In genomic region chr13:4244861-4245559, GRCm38 (mm10) we compare ENCODE assay signal across 7 mouse cellular contexts. TPM values are rescaled to one million over a fixed set of nuclear protein-coding genes. Genes with fewer than 3 reads are reported as not detected.
DNase-seq lines count a peak whose midpoint lies in the region; ATAC-seq and TF ChIP-seq lines count a peak whose summit lies in the region.

No protein-coding gene starts in this region.

- H3K36me3 ChIP-seq in ES-Bruce4 (ENCODE audit: control insufficient read depth, insufficient read depth, low read length, poor library complexity, severe bottlenecking): no peaks in the 10 kb centered on the region
- H3K36me3 ChIP-seq in forebrain, embryonic 15.5 days: no peaks in the 10 kb centered on the region
- H3K36me3 ChIP-seq in kidney, postnatal 0 days (ENCODE audit: insufficient read depth, low read length): no peaks in the 10 kb centered on the region
- no peaks in the 10 kb centered on the region for H3K36me3 ChIP-seq in stomach, embryonic 14.5 days (ENCODE audit: control insufficient read depth, insufficient read depth, low read length)

- no peaks in the 10 kb centered on the region; the same call in 1 of the 2 replicates for H3K27me3 ChIP-seq in ES-Bruce4 (ENCODE audit: control insufficient read depth, insufficient read depth, low read length, poor library complexity, severe bottlenecking)
- no peaks in the 10 kb centered on the region for H3K27me3 ChIP-seq in forebrain, embryonic 15.5 days
- H3K27me3 ChIP-seq in kidney, postnatal 0 days (ENCODE audit: insufficient read depth, low read length): no peaks in the 10 kb centered on the region
- H3K27me3 ChIP-seq in stomach, embryonic 14.5 days (ENCODE audit: control insufficient read depth, insufficient read depth, low read length): no peaks in the 10 kb centered on the region

- TF ChIP-seq CTCF in ES-Bruce4 (IDR thresholded peaks at IDR 0.05; ENCODE audit: low read depth, low read length): no peak
- 0 out of 2 replicates have a peak, but pooled peaks have one; percentile 10 for TF ChIP-seq CTCF in kidney, postnatal 0 days (IDR thresholded peaks at IDR 0.05; ENCODE audit: low read depth)

- H3K4me2 ChIP-seq in forebrain, embryonic 15.5 days (replicated peaks): peak overlapping the region; percentile 55
- peak overlapping the region; percentile 39 for H3K4me2 ChIP-seq in kidney, postnatal 0 days (ENCODE audit: low read length)
- peak overlapping the region; percentile 46 for H3K4me2 ChIP-seq in stomach, embryonic 14.5 days (replicated peaks; ENCODE audit: low read depth, low read length)

- ATAC-seq in forebrain, embryonic 15.5 days (replicated peaks): peak; percentile 93
- ATAC-seq in kidney, postnatal 0 days (replicated peaks; ENCODE audit: low FRiP score, low read depth): peak; percentile 95
- peak; percentile 94 for ATAC-seq in stomach, embryonic 14.5 days (ENCODE audit: insufficient number of reproducible peaks, insufficient read depth, low FRiP score, low read depth)

- H3K9me3 ChIP-seq in ES-Bruce4 (replicated peaks; ENCODE audit: control insufficient read depth, insufficient read depth, low read length, poor library complexity, severe bottlenecking): no peaks in the 10 kb centered on the region
- no peaks in the 10 kb centered on the region; the same call in 1 of the 2 replicates for H3K9me3 ChIP-seq in forebrain, embryonic 15.5 days
- H3K9me3 ChIP-seq in kidney, postnatal 0 days (replicated peaks; ENCODE audit: low read length): no peaks in the 10 kb centered on the region
- no peaks in the 10 kb centered on the region for H3K9me3 ChIP-seq in stomach, embryonic 14.5 days (ENCODE audit: control insufficient read depth, low read depth, low read length)

- H3K4me3 ChIP-seq in ES-Bruce4 (ENCODE audit: low read depth, low read length): no peak overlapping the region
- H3K4me3 ChIP-seq in forebrain, embryonic 15.5 days: peak overlapping the region; percentile 45
- H3K4me3 ChIP-seq in kidney, postnatal 0 days (replicated peaks; ENCODE audit: low read depth, low read length): 0 out of 2 replicates have a peak overlapping the region, but pooled peaks have one; percentile 9
- H3K4me3 ChIP-seq in stomach, embryonic 14.5 days (ENCODE audit: low read depth, low read length): peak overlapping the region; percentile 13; the same call in 1 of the 2 replicates

- WGBS in forebrain, embryonic 15.5 days: under 1% methylated on average over 13 of the region's 13 CpGs
- 2% methylated on average over 13 of the region's 13 CpGs for WGBS in kidney, postnatal 0 days
- WGBS in stomach, embryonic 14.5 days: 2% methylated on average over 13 of the region's 13 CpGs

- TF ChIP-seq EP300 in ES-Bruce4 (IDR thresholded peaks at IDR 0.05; ENCODE audit: insufficient read depth, low read depth, low read length): peak; percentile 93

- no peak overlapping the region for H3K9ac ChIP-seq in ES-Bruce4 (ENCODE audit: low read depth, poor library complexity, severe bottlenecking)
- peak overlapping the region; percentile 45 for H3K9ac ChIP-seq in forebrain, embryonic 15.5 days (replicated peaks)
- no peak overlapping the region for H3K9ac ChIP-seq in kidney, postnatal 0 days (ENCODE audit: low read depth, low read length)
- no peak overlapping the region for H3K9ac ChIP-seq in stomach, embryonic 14.5 days (replicated peaks; ENCODE audit: low read depth, low read length)

- H3K4me1 ChIP-seq in ES-Bruce4 (ENCODE audit: control insufficient read depth, insufficient read depth, low read length): no peaks in the 10 kb centered on the region
- H3K4me1 ChIP-seq in forebrain, embryonic 15.5 days: 0 out of 2 replicates have a peak, but pooled peaks cover 3% of the 10 kb centered on the region
- no peaks in the 10 kb centered on the region for H3K4me1 ChIP-seq in kidney, postnatal 0 days (replicated peaks; ENCODE audit: insufficient read depth, low read length)
- no peaks in the 10 kb centered on the region for H3K4me1 ChIP-seq in stomach, embryonic 14.5 days (ENCODE audit: control insufficient read depth, insufficient read depth, low read length)

- DNase-seq in Muller cell, postnatal 12 days (ENCODE audit: inconsistent ontology term): peak; percentile 27
- DNase-seq in kidney, postnatal 0 days (ENCODE audit: low spot score): peak; percentile 76
- DNase-seq in lung, postnatal 25 days (ENCODE audit: low spot score): peak; percentile 14
- DNase-seq in gastrocnemius, postnatal 10 days: no peak

- TF ChIP-seq POLR2A in ES-Bruce4 (IDR thresholded peaks at IDR 0.05; ENCODE audit: insufficient read depth, low read length): no peak

- no peak overlapping the region for H3K27ac ChIP-seq in ES-Bruce4 (ENCODE audit: insufficient read depth, low read length)
- no peak overlapping the region for H3K27ac ChIP-seq in forebrain, embryonic 15.5 days (replicated peaks)
- H3K27ac ChIP-seq in kidney, postnatal 0 days: no peak overlapping the region
- H3K27ac ChIP-seq in stomach, embryonic 14.5 days (ENCODE audit: low read length): no peak overlapping the region; the same call in 1 of the 2 replicates

RNA-seq across cellular contexts. Expression of gene Akr1c19, which starts 16.5 kb away (rescaled TPM):
- 0.29 and 0.31 TPM in 2 replicates for polyA plus RNA-seq in ES-Bruce4 (2011; ENCODE audit: insufficient read depth, insufficient read length, low read depth, missing spikeins)
- 5.4 and 7.1 TPM in 2 replicates for polyA plus RNA-seq in forebrain, embryonic 15.5 days (2015; fragmentation: Nextera tagmentation; extraction: Ambion mirVana)
- polyA plus RNA-seq in kidney, postnatal 0 days (2015; fragmentation: Nextera tagmentation; extraction: Ambion mirVana): 73.0 and 76.7 TPM in 2 replicates
- polyA plus RNA-seq in stomach, embryonic 14.5 days (2014; fragmentation: Nextera tagmentation; extraction: Ambion mirVana): 94.6 and 98.8 TPM in 2 replicates
- total RNA-seq in gastrocnemius, postnatal 10 days (2021): under 1 TPM; 0.20 to 0.47 TPM

RNA-seq across cellular contexts. Expression of gene Akr1c12, which starts 34.2 kb away (rescaled TPM):
- polyA plus RNA-seq in ES-Bruce4 (2011; ENCODE audit: insufficient read depth, insufficient read length, low read depth, missing spikeins): not detected in 2 replicates
- polyA plus RNA-seq in forebrain, embryonic 15.5 days (2015; fragmentation: Nextera tagmentation; extraction: Ambion mirVana): 0.15 and 0.32 TPM in 2 replicates
- polyA plus RNA-seq in kidney, postnatal 0 days (2015; fragmentation: Nextera tagmentation; extraction: Ambion mirVana): 6.2 and 6.8 TPM in 2 replicates
- polyA plus RNA-seq in stomach, embryonic 14.5 days (2014; fragmentation: Nextera tagmentation; extraction: Ambion mirVana): 68.1 and 69.6 TPM in 2 replicates
- not detected for total RNA-seq in gastrocnemius, postnatal 10 days (2021)

RNA-seq across cellular contexts. Expression of gene Akr1c13, which starts 54.1 kb away (rescaled TPM):
- polyA plus RNA-seq in ES-Bruce4 (2011; ENCODE audit: insufficient read depth, insufficient read length, low read depth, missing spikeins): not detected in 2 replicates
- 1.6 and 2.2 TPM in 2 replicates for polyA plus RNA-seq in forebrain, embryonic 15.5 days (2015; fragmentation: Nextera tagmentation; extraction: Ambion mirVana)
- polyA plus RNA-seq in kidney, postnatal 0 days (2015; fragmentation: Nextera tagmentation; extraction: Ambion mirVana): 10.1 and 11.6 TPM in 2 replicates
- 121 and 124 TPM in 2 replicates for polyA plus RNA-seq in stomach, embryonic 14.5 days (2014; fragmentation: Nextera tagmentation; extraction: Ambion mirVana)
- total RNA-seq in gastrocnemius, postnatal 10 days (2021): under 1 TPM; 0.47 to 0.70 TPM
